Mouse (Mus musculus) midbrain, embryonic 10.5 days (tissue): ENCODE results near the gene Plxdc1. TPM values are rescaled to one million over a fixed set of nuclear protein-coding genes. Genes with fewer than 3 reads are reported as not detected.

Experiments used
- DNase-seq: peaks from one replicate; pipeline ENCODE4 v3.0.0-alpha.2; 2017; ENCODE audit warnings: low spot score
- H3K27ac ChIP-seq: fragments of 300-500 bp; sonication (generic); replicated peaks from 2 replicates; pipeline ENCODE4 v1.5.1; 2016; ENCODE audit warnings: mild to moderate bottlenecking
- H3K27me3 ChIP-seq: fragments of 300-500 bp; sonication (generic); 2 replicates; pipeline ENCODE4 v1.6.1; 2016; ENCODE audit warnings: low read depth, mild to moderate bottlenecking; ENCODE audit not compliant: poor library complexity, severe bottlenecking
- H3K36me3 ChIP-seq: fragments of 300-500 bp; sonication (generic); 2 replicates; pipeline ENCODE4 v1.6.1; 2016; ENCODE audit warnings: mild to moderate bottlenecking, moderate library complexity
- H3K4me1 ChIP-seq: fragments of 300-500 bp; sonication (generic); 2 replicates; pipeline ENCODE4 v1.6.1; 2016
- H3K4me3 ChIP-seq: fragments of 300-500 bp; sonication (generic); 2 replicates; pipeline ENCODE4 v1.5.1; 2016; ENCODE audit warnings: mild to moderate bottlenecking, moderate library complexity
- H3K9me3 ChIP-seq: fragments of 300-500 bp; sonication (generic); replicated peaks from 2 replicates; pipeline ENCODE4 v1.6.1; 2016; ENCODE audit warnings: mild to moderate bottlenecking
- WGBS: fragments of 180-500 bp; shearing (Covaris S2); methylation state at CpG from one replicate; pipeline ENCODE4 v1.1.7; 2016; 5-methylcytosine and 5-hydroxymethylcytosine counted together
- polyA plus RNA-seq: library from polyadenylated mRNA; unstranded; fragments of >200 nt; fragmentation: Nextera tagmentation; extraction: Ambion mirVana; gene quantifications from 2 replicates; pipeline ENCODE4 v1.2.1, GENCODE M21; 2016

Plxdc1 gene
- polyA plus RNA-seq, 1 experiment from 2014 or later, result 0.06 TPM

GRCm38 (mm10) chr11:97979824-97980495, 6.3 kb downstream of the Plxdc1 start:
- Histone ChIP-seq H3K4me1 (peaks cover 16% of the 10 kb centered on the region), H3K9me3 (no peaks in the 10 kb centered on the region), H3K27ac (no peak overlapping the region), H3K4me3 (no peak overlapping the region), H3K36me3 (no peaks in the 10 kb centered on the region), H3K27me3 (peaks cover 19% of the 10 kb centered on the region)
- DNase-seq, result no peak
- WGBS, result 73% methylated on average over 10 of the region's 10 CpGs

- H3K4me1 ChIP-seq, result peaks cover 20% of the 10 kb centered on the region
- H3K27ac ChIP-seq, result no peak overlapping the region
- WGBS, result 91% methylated on average over 13 of the region's 13 CpGs
- no peak overlapping the region for H3K4me3 ChIP-seq
- no peaks in the 10 kb centered on the region for H3K36me3 ChIP-seq
- H3K9me3 ChIP-seq, result no peaks in the 10 kb centered on the region
- DNase-seq, result no peak
- H3K27me3 ChIP-seq, result peaks cover 3% of the 10 kb centered on the region; the same call in 1 of the 2 replicates
These were observed 7.9 kb downstream of the Plxdc1 start for GRCm38 (mm10) chr11:97978392-97978791.

DNA sequence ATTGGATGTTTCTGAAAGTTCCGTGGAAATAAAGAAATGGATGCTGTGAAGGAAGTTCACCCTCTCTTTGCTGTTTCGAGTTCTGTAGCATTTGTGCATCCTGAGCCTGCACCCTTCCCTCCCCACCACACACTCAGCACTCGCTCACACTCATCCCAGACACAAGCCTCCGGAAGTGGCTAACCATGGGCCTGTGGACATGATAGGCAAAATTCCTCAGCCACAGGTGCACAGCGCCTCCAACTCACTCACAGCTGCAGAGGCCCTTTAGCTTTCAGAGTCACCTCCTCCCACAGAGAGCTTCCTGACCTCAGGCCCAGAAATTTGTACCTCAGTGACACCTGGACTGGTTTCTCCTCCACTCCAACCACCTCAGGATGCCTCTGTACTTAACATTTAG, 8.4 kb downstream of the Plxdc1 start:
- H3K4me1 ChIP-seq, result peaks cover 20% of the 10 kb centered on the region
- no peak overlapping the region for H3K4me3 ChIP-seq
- H3K9me3 ChIP-seq, result no peaks in the 10 kb centered on the region
- H3K27ac ChIP-seq, result no peak overlapping the region
- WGBS, result 79% methylated on average over 5 of the region's 5 CpGs
- no peaks in the 10 kb centered on the region for H3K27me3 ChIP-seq
- DNase-seq, result no peak
- H3K36me3 ChIP-seq, result no peaks in the 10 kb centered on the region

DNA sequence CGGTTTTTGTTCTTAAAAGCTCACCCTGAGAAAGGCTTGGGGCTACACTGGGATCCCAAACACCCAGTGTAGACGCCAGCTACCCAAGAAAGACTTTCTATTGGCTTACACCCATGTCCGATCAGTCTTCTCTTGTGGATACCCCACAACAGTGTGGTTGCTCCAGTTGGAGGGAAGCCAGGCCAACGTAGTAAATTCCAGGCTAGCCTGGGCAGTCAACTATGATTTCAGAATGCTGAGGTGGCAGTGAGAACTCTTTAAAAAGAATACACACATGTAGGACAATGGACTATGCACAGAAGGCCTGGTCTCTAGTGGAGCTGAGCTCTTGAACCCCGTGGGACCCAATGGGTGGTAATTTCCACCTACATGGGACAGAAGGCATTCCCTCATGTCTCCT, 11.5 kb downstream of the Plxdc1 start:
- Histone ChIP-seq H3K27ac (peak overlapping the region; percentile 73), H3K36me3 (no peaks in the 10 kb centered on the region), H3K27me3 (no peaks in the 10 kb centered on the region), H3K4me3 (no peak overlapping the region), H3K4me1 (peaks cover 11% of the 10 kb centered on the region), H3K9me3 (0 out of 2 replicates have a peak, but pooled peaks cover 2% of the 10 kb centered on the region)
- DNase-seq, result no peak
- WGBS, result 88% methylated on average over 5 of the region's 5 CpGs

GRCm38 (mm10) chr11:97974141-97974540, 12.1 kb downstream of the Plxdc1 start:
- H3K27ac ChIP-seq, result no peak overlapping the region
- H3K36me3 ChIP-seq, result no peaks in the 10 kb centered on the region
- peaks cover 11% of the 10 kb centered on the region for H3K4me1 ChIP-seq
- no peak for DNase-seq
- H3K4me3 ChIP-seq, result no peak overlapping the region
- H3K27me3 ChIP-seq, result no peaks in the 10 kb centered on the region
- WGBS, result 91% methylated on average over 5 of the region's 5 CpGs
- H3K9me3 ChIP-seq, result 0 out of 2 replicates have a peak, but pooled peaks cover 2% of the 10 kb centered on the region

- Histone ChIP-seq H3K9me3 (0 out of 2 replicates have a peak, but pooled peaks cover 2% of the 10 kb centered on the region), H3K27me3 (no peaks in the 10 kb centered on the region), H3K4me1 (peaks cover 11% of the 10 kb centered on the region), H3K4me3 (no peak overlapping the region), H3K36me3 (no peaks in the 10 kb centered on the region), H3K27ac (no peak overlapping the region)
- no peak for DNase-seq
- WGBS, result 68% methylated on average over 2 of the region's 2 CpGs
These were observed 13.8 kb downstream of the Plxdc1 start for GRCm38 (mm10) chr11:97972434-97972833.

GRCm38 (mm10) chr11:97971232-97971631, 15.0 kb downstream of the Plxdc1 start:
- H3K36me3 ChIP-seq, result no peaks in the 10 kb centered on the region
- WGBS, result 51% methylated on average over 7 of the region's 7 CpGs
- no peak overlapping the region for H3K4me3 ChIP-seq
- no peaks in the 10 kb centered on the region for H3K27me3 ChIP-seq
- 0 out of 2 replicates have a peak, but pooled peaks cover 2% of the 10 kb centered on the region for H3K9me3 ChIP-seq
- DNase-seq, result no peak
- peaks cover 17% of the 10 kb centered on the region for H3K4me1 ChIP-seq
- H3K27ac ChIP-seq, result no peak overlapping the region

DNA sequence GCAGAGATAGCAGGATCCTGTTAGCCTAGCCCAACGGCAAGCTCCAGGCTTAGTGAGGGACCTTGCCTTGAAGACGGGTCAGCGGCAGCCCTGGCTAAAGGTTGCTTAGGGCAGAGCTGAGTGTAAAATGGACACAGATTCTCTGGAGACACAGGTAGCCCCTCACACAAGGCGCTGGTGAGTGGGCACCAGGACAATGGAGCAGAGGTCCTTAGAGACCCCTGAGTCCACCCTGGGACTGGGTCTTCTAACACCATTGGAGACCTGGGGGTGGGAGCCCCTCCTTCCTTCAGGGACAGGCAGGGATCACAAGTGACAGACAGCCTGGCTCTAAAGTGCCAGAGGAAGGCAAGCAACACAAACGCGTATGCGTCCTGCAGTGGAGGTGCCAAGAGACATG, 15.5 kb downstream of the Plxdc1 start:
- WGBS, result 89% methylated on average over 7 of the region's 7 CpGs
- peaks cover 16% of the 10 kb centered on the region for H3K4me1 ChIP-seq
- 0 out of 2 replicates have a peak, but pooled peaks cover 2% of the 10 kb centered on the region for H3K9me3 ChIP-seq
- H3K4me3 ChIP-seq, result no peak overlapping the region
- H3K36me3 ChIP-seq, result no peaks in the 10 kb centered on the region
- no peaks in the 10 kb centered on the region for H3K27me3 ChIP-seq
- no peak for DNase-seq
- no peak overlapping the region for H3K27ac ChIP-seq

DNA sequence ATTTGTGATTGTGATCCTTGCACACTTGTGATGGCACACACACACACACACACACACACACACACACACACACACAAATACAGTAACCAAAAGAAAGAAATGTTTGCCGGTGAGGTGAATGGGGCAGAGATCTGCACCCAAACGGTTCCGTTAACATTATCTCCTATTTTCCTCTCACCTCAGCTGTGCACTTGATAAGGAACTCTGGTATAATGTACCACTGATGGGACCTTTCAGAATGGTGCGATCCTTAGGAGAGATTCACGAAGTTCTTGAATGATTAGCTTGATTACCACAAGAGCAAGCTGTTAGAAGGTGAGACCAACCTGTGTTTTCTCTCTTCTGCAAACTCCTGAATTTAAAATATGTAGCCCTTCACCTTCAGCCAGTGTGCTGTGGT, 17.9 kb downstream of the Plxdc1 start:
- Histone ChIP-seq H3K36me3 (no peaks in the 10 kb centered on the region), H3K4me3 (no peak overlapping the region), H3K27me3 (no peaks in the 10 kb centered on the region), H3K27ac (no peak overlapping the region), H3K4me1 (peaks cover 5% of the 10 kb centered on the region), H3K9me3 (0 out of 2 replicates have a peak, but pooled peaks cover 2% of the 10 kb centered on the region)
- DNase-seq, result no peak
- 80% methylated on average over 5 of the region's 5 CpGs for WGBS

DNA sequence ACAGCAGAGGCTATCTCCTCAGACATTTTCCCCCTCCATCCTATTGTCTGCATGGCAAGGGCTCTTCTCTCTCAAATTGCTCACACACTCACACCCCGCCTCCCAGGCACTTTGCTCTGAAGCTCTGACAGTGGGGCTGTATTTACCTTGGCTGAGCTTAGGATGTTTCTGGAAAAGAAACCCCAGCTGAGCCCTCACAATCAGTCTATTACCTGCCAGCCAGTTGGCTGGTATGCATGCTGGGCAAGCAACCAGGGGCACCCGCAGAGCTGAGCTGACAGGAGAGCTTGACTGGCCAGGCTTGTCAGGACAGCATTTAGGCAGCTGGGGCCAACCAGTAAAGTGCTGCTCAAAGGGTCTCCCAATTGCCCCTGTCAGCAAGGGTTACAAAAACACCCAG, 19.1 kb downstream of the Plxdc1 start:
- Histone ChIP-seq H3K9me3 (no peaks in the 10 kb centered on the region), H3K36me3 (no peaks in the 10 kb centered on the region), H3K4me3 (no peak overlapping the region), H3K27ac (no peak overlapping the region), H3K4me1 (peaks cover 5% of the 10 kb centered on the region), H3K27me3 (no peaks in the 10 kb centered on the region)
- no peak for DNase-seq
- WGBS, result 37% methylated on average over 2 of the region's 2 CpGs

DNA sequence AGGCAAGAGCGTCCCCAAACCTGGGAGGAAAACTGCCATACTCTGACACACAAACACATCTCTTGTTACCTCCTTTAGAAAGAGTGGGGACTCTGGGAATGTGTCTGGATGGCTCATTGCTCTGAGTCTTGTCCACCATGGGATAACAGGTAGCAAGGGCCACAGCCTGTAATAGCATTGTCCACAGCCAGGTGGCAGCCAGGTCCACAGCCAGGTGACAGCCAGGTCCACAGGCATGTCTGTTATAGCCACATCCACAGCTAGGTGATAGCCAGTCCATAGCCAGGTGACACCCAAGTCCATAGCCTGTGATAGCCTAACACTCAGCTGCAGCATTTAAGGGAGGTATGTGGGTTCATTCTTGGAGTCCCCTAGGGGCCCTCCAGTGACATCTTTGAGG, 25.3 kb downstream of the Plxdc1 start:
- no peak overlapping the region for H3K27ac ChIP-seq
- 89% methylated on average over 1 of the region's 1 CpGs for WGBS
- H3K9me3 ChIP-seq, result no peaks in the 10 kb centered on the region
- H3K4me1 ChIP-seq, result peaks cover 21% of the 10 kb centered on the region
- no peaks in the 10 kb centered on the region for H3K36me3 ChIP-seq
- no peaks in the 10 kb centered on the region for H3K27me3 ChIP-seq
- DNase-seq, result no peak
- no peak overlapping the region for H3K4me3 ChIP-seq

- no peaks in the 10 kb centered on the region for H3K36me3 ChIP-seq
- no peaks in the 10 kb centered on the region for H3K27me3 ChIP-seq
- no peak overlapping the region for H3K4me3 ChIP-seq
- no peak for DNase-seq
- H3K27ac ChIP-seq, result peak overlapping the region; percentile 34; the same call in 1 of the 2 replicates
- no peaks in the 10 kb centered on the region for H3K9me3 ChIP-seq
- WGBS, result 60% methylated on average over 5 of the region's 5 CpGs
- peaks cover 27% of the 10 kb centered on the region for H3K4me1 ChIP-seq
These were observed 27.0 kb downstream of the Plxdc1 start for GRCm38 (mm10) chr11:97959300-97959680.

- Histone ChIP-seq H3K4me1 (peaks cover 28% of the 10 kb centered on the region), H3K4me3 (no peak overlapping the region), H3K36me3 (no peaks in the 10 kb centered on the region), H3K27me3 (no peaks in the 10 kb centered on the region), H3K27ac (peak overlapping the region; percentile 34; the same call in 1 of the 2 replicates), H3K9me3 (no peaks in the 10 kb centered on the region)
- DNase-seq, result no peak
- 85% methylated on average over 7 of the region's 7 CpGs for WGBS
These were observed 27.5 kb downstream of the Plxdc1 start for GRCm38 (mm10) chr11:97958641-97959299.
